Mouse (Mus musculus): ENCODE measurements around the gene Gm6370. TPM values are rescaled to one million over a fixed set of nuclear protein-coding genes. Genes with fewer than 3 reads are reported as not detected.
"Not testable (repeated sequence)": the region's sequence is repeated elsewhere in the genome, so short reads cannot be mapped to it uniquely, and the experiment has no call there.

Gm6370 gene
- total and polyA plus RNA-seq, 2 experiments from 2014 or later = not detected

DNA sequence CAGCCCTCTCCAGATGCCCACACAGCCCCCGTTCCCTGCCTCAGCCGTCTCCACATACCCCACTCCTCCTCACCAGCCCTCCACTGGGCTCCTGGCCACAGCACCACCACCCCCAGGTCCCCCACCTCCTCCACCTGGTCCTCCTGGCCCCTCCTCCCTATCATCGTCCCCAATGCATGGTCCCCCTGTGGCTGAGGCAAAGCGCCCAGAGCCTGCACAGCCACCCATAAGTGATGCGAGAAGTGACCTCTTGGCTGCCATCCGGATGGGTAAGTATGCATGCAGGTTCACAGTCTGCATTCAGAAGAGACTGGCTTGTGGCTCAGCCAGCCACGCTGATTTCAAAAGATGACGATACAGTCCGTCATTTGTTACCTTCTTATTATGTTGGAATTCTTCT, 22.9 kb upstream of the Gm6370 start:
- H3K4me2 ChIP-seq (ENCODE audit: low read depth) = no peak overlapping the region
- H3K9me3 ChIP-seq (ENCODE audit: low read length) = no peaks in the 10 kb centered on the region
- ATAC-seq (peak; percentile 14; the same call in 1 of the 2 replicates), DNase-seq (no peak)
- TF ChIP-seq CTCF (IDR thresholded peaks at IDR 0.05; ENCODE audit: low read depth) = no peak
- H3K4me3 ChIP-seq (ENCODE audit: low read depth, low read length) = no peak overlapping the region
- H3K9ac ChIP-seq = no peak overlapping the region
- no peaks in the 10 kb centered on the region; the same call in 1 of the 2 replicates for H3K36me3 ChIP-seq (ENCODE audit: insufficient read depth)
- no peaks in the 10 kb centered on the region for H3K4me1 ChIP-seq (ENCODE audit: insufficient read depth)
- H3K27ac ChIP-seq (ENCODE audit: low read depth, low read length) = no peak overlapping the region
- WGBS = 74% methylated on average over 9 of the region's 9 CpGs
- no peaks in the 10 kb centered on the region for H3K27me3 ChIP-seq (ENCODE audit: insufficient read depth, low read length)

DNA sequence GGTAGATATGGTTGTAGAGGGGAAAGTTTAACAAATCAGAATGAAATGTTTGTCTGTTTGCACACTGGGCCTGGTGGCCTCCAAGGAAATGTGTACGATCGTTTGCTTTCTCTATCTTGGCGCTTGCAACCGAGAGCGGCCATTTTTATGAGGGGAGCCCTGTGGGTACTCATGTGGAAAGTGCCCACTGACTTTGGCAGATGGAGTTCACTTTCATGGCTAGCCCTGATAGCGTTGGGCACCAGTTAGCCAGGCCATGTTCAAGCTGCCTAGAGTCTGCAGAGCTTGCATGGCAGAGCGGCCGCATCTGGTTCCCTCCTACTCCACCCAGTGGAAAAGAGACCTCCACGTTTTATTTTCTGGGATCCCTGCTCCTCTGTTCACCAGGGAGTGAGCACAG, 20.3 kb upstream of the Gm6370 start:
- no peak overlapping the region for H3K4me3 ChIP-seq (ENCODE audit: low read depth, low read length)
- no peaks in the 10 kb centered on the region for H3K27me3 ChIP-seq (ENCODE audit: insufficient read depth, low read length)
- TF ChIP-seq CTCF (IDR thresholded peaks at IDR 0.05; ENCODE audit: low read depth) = no peak
- 93% methylated on average over 9 of the region's 9 CpGs for WGBS
- no peak overlapping the region for H3K4me2 ChIP-seq (ENCODE audit: low read depth)
- ATAC-seq = no peak; the same call in 1 of the 2 replicates
- no peaks in the 10 kb centered on the region for H3K36me3 ChIP-seq (ENCODE audit: insufficient read depth)
- H3K4me1 ChIP-seq (ENCODE audit: insufficient read depth) = no peaks in the 10 kb centered on the region
- no peak overlapping the region for H3K9ac ChIP-seq
- no peaks in the 10 kb centered on the region for H3K9me3 ChIP-seq (ENCODE audit: low read length)
- H3K27ac ChIP-seq (ENCODE audit: low read depth, low read length) = no peak overlapping the region
- DNase-seq = no peak

DNA sequence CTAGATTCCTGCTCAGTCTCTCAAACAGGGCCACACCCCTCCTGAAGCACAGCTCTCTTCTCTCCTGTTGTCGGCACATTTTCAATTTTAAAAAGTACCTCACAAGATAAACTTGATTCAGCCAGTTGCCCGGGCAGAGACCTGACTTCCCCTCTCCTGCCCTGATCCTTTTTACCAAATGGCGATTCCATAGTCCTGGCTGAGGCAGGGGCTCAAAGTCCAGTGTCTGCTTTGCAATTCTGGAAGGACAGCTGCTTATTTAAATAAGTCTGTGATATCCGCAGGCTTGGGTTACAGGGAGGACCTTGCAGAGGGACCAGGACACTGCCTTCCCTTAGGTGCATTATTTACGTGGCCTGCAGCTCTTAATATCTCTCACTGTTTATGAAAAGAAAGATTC, 19.9 kb upstream of the Gm6370 start:
- 91% methylated on average over 5 of the region's 5 CpGs for WGBS
- no peak for DNase-seq

GRCm38 (mm10) chr5:146471821-146472220, 19.3 kb upstream of the Gm6370 start:
- ATAC-seq (peak; percentile 40), DNase-seq (no peak)
- WGBS = 89% methylated on average over 12 of the region's 12 CpGs
- Histone ChIP-seq H3K4me2 (ENCODE audit: low read depth) (no peak overlapping the region), H3K4me1 (ENCODE audit: insufficient read depth) (no peaks in the 10 kb centered on the region), H3K27me3 (ENCODE audit: insufficient read depth, low read length) (no peaks in the 10 kb centered on the region), H3K36me3 (ENCODE audit: insufficient read depth) (no peaks in the 10 kb centered on the region), H3K9me3 (ENCODE audit: low read length) (no peaks in the 10 kb centered on the region), H3K4me3 (ENCODE audit: low read depth, low read length) (no peak overlapping the region), H3K9ac (no peak overlapping the region), H3K27ac (ENCODE audit: low read depth, low read length) (no peak overlapping the region)
- TF ChIP-seq CTCF (IDR thresholded peaks at IDR 0.05; ENCODE audit: low read depth) = no peak

More for the DNA sequence above, 19.9 kb upstream of the Gm6370 start:
- Histone ChIP-seq H3K27me3 (ENCODE audit: insufficient read depth, low read length) (no peaks in the 10 kb centered on the region), H3K4me2 (ENCODE audit: low read depth) (no peak overlapping the region), H3K4me1 (ENCODE audit: insufficient read depth) (no peaks in the 10 kb centered on the region), H3K4me3 (ENCODE audit: low read depth, low read length) (no peak overlapping the region), H3K9me3 (ENCODE audit: low read length) (no peaks in the 10 kb centered on the region), H3K36me3 (ENCODE audit: insufficient read depth) (no peaks in the 10 kb centered on the region), H3K9ac (no peak overlapping the region), H3K27ac (ENCODE audit: low read depth, low read length) (no peak overlapping the region)
- ATAC-seq = no peak
- no peak for TF ChIP-seq CTCF (IDR thresholded peaks at IDR 0.05; ENCODE audit: low read depth)

GRCm38 (mm10) chr5:146479564-146479963, 11.6 kb upstream of the Gm6370 start:
- TF ChIP-seq CTCF (IDR thresholded peaks at IDR 0.05; ENCODE audit: low read depth) = peak; percentile 73
- not testable (repeated sequence) for H3K4me1 ChIP-seq (ENCODE audit: insufficient read depth); H3K4me2 ChIP-seq (ENCODE audit: low read depth); H3K9ac ChIP-seq; H3K27ac ChIP-seq (ENCODE audit: low read depth, low read length); H3K9me3 ChIP-seq (ENCODE audit: low read length); H3K4me3 ChIP-seq (ENCODE audit: low read depth, low read length); H3K27me3 ChIP-seq (ENCODE audit: insufficient read depth, low read length); ATAC-seq; H3K36me3 ChIP-seq (ENCODE audit: insufficient read depth)
- DNase-seq = peak; percentile 36
- WGBS = 9% methylated on average over 4 of the region's 4 CpGs

DNA sequence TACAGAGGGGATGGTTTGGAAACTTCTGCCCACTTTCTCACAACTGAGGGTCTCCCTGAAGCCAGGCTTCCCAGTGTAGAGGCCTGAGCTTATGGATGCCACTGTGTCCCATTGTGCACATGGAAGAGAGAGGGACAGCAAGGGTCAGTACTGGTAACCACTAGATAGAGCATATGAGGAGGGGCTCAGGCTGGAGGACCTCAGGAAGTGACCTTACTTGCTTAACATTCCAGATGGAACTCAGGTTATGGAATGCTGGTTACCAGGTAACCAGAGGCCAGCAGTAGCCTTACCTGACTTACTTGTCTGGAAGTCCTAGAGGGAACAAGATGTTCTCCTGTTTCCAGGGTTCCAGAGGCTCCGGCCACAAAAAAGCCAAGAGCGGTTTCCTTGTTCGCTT, 9.5 kb upstream of the Gm6370 start, which contains the start of gene Gm6408:
Gm6408 (plus strand) TSS at position 301 of the 400 bp plus-strand sequence.
- WGBS = no CpG with 5 or more reads among the region's 3 CpGs
- not testable (repeated sequence) for H3K36me3 ChIP-seq (ENCODE audit: insufficient read depth); DNase-seq; H3K9ac ChIP-seq; H3K9me3 ChIP-seq (ENCODE audit: low read length); H3K4me2 ChIP-seq (ENCODE audit: low read depth); H3K4me1 ChIP-seq (ENCODE audit: insufficient read depth); H3K27me3 ChIP-seq (ENCODE audit: insufficient read depth, low read length); H3K27ac ChIP-seq (ENCODE audit: low read depth, low read length); H3K4me3 ChIP-seq (ENCODE audit: low read depth, low read length); ATAC-seq

- ATAC-seq = not testable (repeated sequence)
- peak; percentile 28 for DNase-seq
Observed at GRCm38 (mm10) chr5:146488959-146489358, 2.2 kb upstream of the Gm6370 start.

GRCm38 (mm10) chr5:146502099-146502498, 10.9 kb downstream of the Gm6370 start, which contains the start of gene 4930449I24Rik:
4930449I24Rik (plus strand) TSS chr5:146502399.
- whole genome bisulfite sequencing = no CpG with 5 or more reads among the region's 5 CpGs
- not testable (repeated sequence) for DNase-seq, ATAC-seq

More at GRCm38 (mm10) chr5:146488959-146489358, 2.2 kb upstream of the Gm6370 start:
- H3K4me2 ChIP-seq (ENCODE audit: low read depth); H3K9ac ChIP-seq; H3K27me3 ChIP-seq (ENCODE audit: insufficient read depth, low read length); H3K4me1 ChIP-seq (ENCODE audit: insufficient read depth); H3K36me3 ChIP-seq (ENCODE audit: insufficient read depth); H3K4me3 ChIP-seq (ENCODE audit: low read depth, low read length); H3K9me3 ChIP-seq (ENCODE audit: low read length); H3K27ac ChIP-seq (ENCODE audit: low read depth, low read length): not testable (repeated sequence)
- TF ChIP-seq CTCF (IDR thresholded peaks at IDR 0.05; ENCODE audit: low read depth) = peak; percentile 50
- 13% methylated on average over 3 of the region's 4 CpGs for whole genome bisulfite sequencing

GRCm38 (mm10) chr5:146513823-146514222, 22.7 kb downstream of the Gm6370 start, which contains the start of gene Gm3402:
Gm3402 (plus strand) TSS chr5:146514123.
- not testable (repeated sequence) for ATAC-seq; H3K9ac ChIP-seq; H3K9me3 ChIP-seq (ENCODE audit: low read length); H3K4me1 ChIP-seq (ENCODE audit: insufficient read depth); H3K27me3 ChIP-seq (ENCODE audit: insufficient read depth, low read length); H3K4me2 ChIP-seq (ENCODE audit: low read depth); H3K4me3 ChIP-seq (ENCODE audit: low read depth, low read length); DNase-seq; H3K36me3 ChIP-seq (ENCODE audit: insufficient read depth); H3K27ac ChIP-seq (ENCODE audit: low read depth, low read length)
- no CpG with 5 or more reads among the region's 5 CpGs for WGBS

More at GRCm38 (mm10) chr5:146502099-146502498, 10.9 kb downstream of the Gm6370 start, which contains the start of gene 4930449I24Rik:
- H3K9ac ChIP-seq; H3K36me3 ChIP-seq (ENCODE audit: insufficient read depth); H3K4me1 ChIP-seq (ENCODE audit: insufficient read depth); H3K27me3 ChIP-seq (ENCODE audit: insufficient read depth, low read length); H3K4me3 ChIP-seq (ENCODE audit: low read depth, low read length); H3K9me3 ChIP-seq (ENCODE audit: low read length); H3K27ac ChIP-seq (ENCODE audit: low read depth, low read length); H3K4me2 ChIP-seq (ENCODE audit: low read depth): not testable (repeated sequence)

GRCm38 (mm10) chr5:146525501-146525900, 34.3 kb downstream of the Gm6370 start, which contains the start of gene Gm3404:
Gm3404 (plus strand) TSS chr5:146525801.
- DNase-seq; H3K9ac ChIP-seq; H3K9me3 ChIP-seq (ENCODE audit: low read length); H3K4me1 ChIP-seq (ENCODE audit: insufficient read depth); H3K27ac ChIP-seq (ENCODE audit: low read depth, low read length); H3K27me3 ChIP-seq (ENCODE audit: insufficient read depth, low read length); H3K36me3 ChIP-seq (ENCODE audit: insufficient read depth); H3K4me3 ChIP-seq (ENCODE audit: low read depth, low read length); ATAC-seq; H3K4me2 ChIP-seq (ENCODE audit: low read depth): not testable (repeated sequence)
- no CpG with 5 or more reads among the region's 3 CpGs for WGBS

All from forebrain, postnatal 0 days (tissue).